Mouse (Mus musculus) megakaryocyte, embryonic 14.5 days (primary cell): ENCODE data around the gene Mfge8. TPM values are rescaled to one million over a fixed set of nuclear protein-coding genes. Genes with fewer than 3 reads are reported as not detected.

Experiments used
- H3K27me3 ChIP-seq: replicated peaks from 2 replicates; pipeline ENCODE3; 2012; ENCODE audit warnings: inconsistent platforms
- H3K36me3 ChIP-seq: replicated peaks from 2 replicates; pipeline ENCODE3; 2012; ENCODE audit warnings: low read length, inconsistent platforms, mixed read lengths
- H3K4me1 ChIP-seq: 2 replicates; pipeline ENCODE4 v1.6.1; 2012; ENCODE audit warnings: inconsistent platforms
- H3K4me3 ChIP-seq: replicated peaks from 2 replicates; pipeline ENCODE3; 2012; ENCODE audit warnings: moderate library complexity, mild to moderate bottlenecking, inconsistent platforms
- H3K9me3 ChIP-seq: 2 replicates; pipeline ENCODE4 v1.6.1; 2012; ENCODE audit warnings: inconsistent platforms
- FLI1 ChIP-seq: IDR thresholded peaks from 2 replicates; pipeline ENCODE4 v1.6.1; 2012; ENCODE audit warnings: low read length, inconsistent platforms, mixed read lengths
- GATA1 ChIP-seq: IDR thresholded peaks from 3 replicates; pipeline ENCODE4 v1.6.1; 2012; ENCODE audit warnings: mixed read lengths, low read length, inconsistent platforms, borderline replicate concordance
- polyA plus RNA-seq: library from polyadenylated mRNA; stranded (reverse); fragments of >175 nt; gene quantifications from 2 replicates; pipeline ENCODE4 v1.2.3, GENCODE M21; 2012; ENCODE audit warnings: low replicate concordance; ENCODE audit not compliant: insufficient read depth

Mfge8 gene
- polyA plus RNA-seq = 42.4 and 57.1 TPM in 2 replicates

DNA sequence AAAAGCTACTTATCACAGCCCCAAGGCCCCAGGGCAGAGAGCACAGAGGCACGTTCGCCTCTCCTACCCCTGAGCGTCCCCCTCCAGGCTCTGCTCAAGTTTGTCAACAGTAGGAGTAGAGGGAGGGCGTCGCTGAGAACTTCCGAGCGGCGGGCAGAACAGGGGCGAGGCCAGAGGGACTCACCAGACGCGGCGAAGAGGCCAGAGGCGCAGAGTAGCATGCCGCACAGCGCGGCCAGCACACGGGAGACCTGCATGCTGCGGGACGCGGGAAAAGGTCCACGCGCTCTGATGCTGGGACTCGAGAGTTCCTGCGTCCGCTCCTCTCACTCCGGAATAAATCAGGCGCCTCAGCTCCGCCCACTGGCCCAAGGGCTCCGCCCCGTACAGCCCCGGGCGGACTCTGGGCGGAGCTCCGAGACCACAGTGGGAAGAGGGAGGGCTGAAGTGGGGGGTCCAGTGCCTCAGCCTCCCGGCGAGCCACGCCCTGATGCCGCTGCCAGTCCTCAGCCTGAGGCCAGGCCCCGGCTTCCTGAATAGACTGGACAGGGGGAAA, at the start of gene Mfge8:
Gene Mfge8, minus strand, starts transcription at position 350 of the 556 bp plus-strand sequence.
- peak within 1 kb of the TSS; percentile 96 for H3K4me3 ChIP-seq
- H3K9me3 ChIP-seq = no peaks in the 10 kb centered on the region
- H3K27me3 ChIP-seq = peaks cover 44% of the 10 kb centered on the region
- peaks cover 32% of the 10 kb centered on the region for H3K4me1 ChIP-seq
- TF ChIP-seq GATA1 (no peak), FLI1 (no peak)
- peaks cover 3% of the 10 kb centered on the region for H3K36me3 ChIP-seq

GRCm38 (mm10) chr7:79194560-79195413, 45.9 kb upstream of the Mfge8 start:
- no peaks in the 10 kb centered on the region for H3K9me3 ChIP-seq
- peaks cover 47% of the 10 kb centered on the region for H3K27me3 ChIP-seq
- TF ChIP-seq GATA1 (no peak), FLI1 (no peak)
- H3K4me3 ChIP-seq = no peak overlapping the region
- peaks cover 21% of the 10 kb centered on the region for H3K4me1 ChIP-seq
- no peaks in the 10 kb centered on the region for H3K36me3 ChIP-seq

DNA sequence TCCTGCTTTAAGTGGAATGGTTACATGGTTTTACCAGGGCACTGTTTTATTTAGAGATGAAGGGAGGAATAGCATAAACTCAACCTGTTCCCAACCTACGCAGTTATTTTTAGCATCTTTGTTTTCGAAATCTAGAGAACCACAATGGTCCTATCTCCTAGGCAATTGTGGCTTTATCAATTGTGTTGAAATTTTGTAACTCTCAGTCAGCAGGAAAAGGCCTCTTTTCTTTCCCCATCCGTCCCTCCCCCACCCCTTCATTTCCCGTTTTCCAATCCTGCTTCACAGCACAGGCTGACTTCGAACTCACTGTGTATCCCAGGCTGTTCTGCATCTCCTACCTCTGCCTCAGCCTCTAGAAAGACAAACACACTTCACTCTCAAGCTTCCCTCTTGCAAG, 45.1 kb upstream of the Mfge8 start:
- Histone ChIP-seq H3K27me3 (peaks cover 49% of the 10 kb centered on the region), H3K9me3 (no peaks in the 10 kb centered on the region), H3K4me1 (peaks cover 21% of the 10 kb centered on the region), H3K36me3 (no peaks in the 10 kb centered on the region), H3K4me3 (no peak overlapping the region)
- TF ChIP-seq FLI1 (no peak), GATA1 (no peak)

GRCm38 (mm10) chr7:79191501-79191900, 42.6 kb upstream of the Mfge8 start:
- H3K4me3 ChIP-seq = no peak overlapping the region
- peaks cover 53% of the 10 kb centered on the region for H3K27me3 ChIP-seq

DNA sequence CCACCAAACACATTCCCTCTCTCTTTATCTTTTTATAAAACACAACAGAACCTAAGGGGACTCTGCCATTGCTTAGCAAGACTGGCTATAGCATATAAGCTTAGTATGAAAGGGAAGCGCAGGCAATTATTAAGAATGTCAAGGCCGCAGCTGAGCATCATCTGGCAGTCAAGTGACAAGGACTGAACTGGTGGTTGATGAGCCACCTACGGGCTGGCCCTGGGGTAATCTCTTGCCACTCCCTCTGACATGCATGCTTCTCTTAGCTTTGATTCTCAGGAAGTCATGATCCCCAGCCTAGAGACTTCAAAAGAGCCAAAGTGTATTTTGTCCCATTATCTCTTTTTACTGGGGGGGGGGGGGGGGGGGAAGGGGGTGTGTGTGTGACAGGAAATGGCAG, 41.7 kb upstream of the Mfge8 start:
- Histone ChIP-seq H3K36me3 (no peaks in the 10 kb centered on the region), H3K4me1 (peaks cover 21% of the 10 kb centered on the region), H3K9me3 (peaks cover 13% of the 10 kb centered on the region), H3K4me3 (no peak overlapping the region), H3K27me3 (peaks cover 50% of the 10 kb centered on the region)
- TF ChIP-seq FLI1 (no peak), GATA1 (no peak)

More at GRCm38 (mm10) chr7:79191501-79191900, 42.6 kb upstream of the Mfge8 start:
- Histone ChIP-seq H3K9me3 (peaks cover 13% of the 10 kb centered on the region), H3K36me3 (no peaks in the 10 kb centered on the region), H3K4me1 (peaks cover 21% of the 10 kb centered on the region)
- TF ChIP-seq GATA1 (no peak), FLI1 (no peak)

DNA sequence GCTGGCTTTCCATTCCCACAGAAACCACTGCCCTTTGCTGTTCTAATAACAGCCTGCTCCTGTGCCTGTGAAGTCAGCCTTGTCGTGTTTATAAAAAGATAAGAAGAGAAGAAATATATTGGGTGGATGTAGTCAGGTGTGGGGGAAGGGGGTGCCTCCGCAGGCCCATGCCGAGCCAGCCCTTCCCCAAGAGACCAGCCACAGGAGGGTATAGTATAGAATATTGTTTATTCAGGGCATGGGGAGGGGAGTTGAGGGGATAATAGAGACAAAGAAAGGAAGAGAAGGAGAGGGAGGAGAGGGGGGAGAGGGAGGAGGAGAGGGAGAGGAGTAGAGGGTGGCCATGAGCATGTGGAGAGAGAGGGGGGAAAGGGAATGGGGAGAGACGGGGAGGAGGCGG, 40.4 kb upstream of the Mfge8 start:
- no peak for TF ChIP-seq GATA1
- TF ChIP-seq FLI1 = no peak
- H3K27me3 ChIP-seq = peaks cover 44% of the 10 kb centered on the region

DNA sequence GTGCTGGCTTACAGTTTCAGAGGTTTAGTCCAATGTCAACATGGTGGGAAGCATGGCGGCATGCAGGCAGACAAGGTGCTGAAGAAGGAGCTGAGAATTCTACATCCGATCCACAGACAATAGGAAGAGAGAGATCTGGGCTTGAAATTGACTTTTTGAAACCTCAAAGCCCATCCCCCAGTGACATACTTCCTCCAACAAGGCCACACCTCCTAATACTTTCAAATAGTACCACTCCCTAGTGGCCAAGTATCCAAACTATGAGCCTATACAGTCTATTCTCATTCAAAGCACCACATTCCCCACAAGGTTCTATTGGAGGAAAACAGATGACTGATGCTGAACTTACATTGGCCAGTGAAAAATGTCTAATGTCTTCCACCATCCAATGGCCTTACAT, 38.7 kb upstream of the Mfge8 start:
- Histone ChIP-seq H3K9me3 (peaks cover 13% of the 10 kb centered on the region), H3K4me1 (peaks cover 19% of the 10 kb centered on the region), H3K27me3 (peaks cover 44% of the 10 kb centered on the region), H3K36me3 (no peaks in the 10 kb centered on the region), H3K4me3 (no peak overlapping the region)
- TF ChIP-seq GATA1 (no peak), FLI1 (no peak)

More for the DNA sequence above, 40.4 kb upstream of the Mfge8 start:
- Histone ChIP-seq H3K9me3 (peaks cover 13% of the 10 kb centered on the region), H3K4me1 (peaks cover 21% of the 10 kb centered on the region), H3K36me3 (no peaks in the 10 kb centered on the region), H3K4me3 (no peak overlapping the region)

GRCm38 (mm10) chr7:79183417-79183816, 34.6 kb upstream of the Mfge8 start:
- Histone ChIP-seq H3K4me1 (no peaks in the 10 kb centered on the region), H3K4me3 (no peak overlapping the region), H3K27me3 (peaks cover 19% of the 10 kb centered on the region), H3K9me3 (peaks cover 16% of the 10 kb centered on the region), H3K36me3 (no peaks in the 10 kb centered on the region)
- TF ChIP-seq FLI1 = no peak

- Histone ChIP-seq H3K27me3 (peaks cover 46% of the 10 kb centered on the region), H3K36me3 (no peaks in the 10 kb centered on the region), H3K4me3 (no peak overlapping the region), H3K9me3 (no peaks in the 10 kb centered on the region), H3K4me1 (no peaks in the 10 kb centered on the region; the same call in 1 of the 2 replicates)
- TF ChIP-seq GATA1 (no peak), FLI1 (no peak)
Measured at GRCm38 (mm10) chr7:79173800-79174199, 24.9 kb upstream of the Mfge8 start.

GRCm38 (mm10) chr7:79171782-79172181, 22.9 kb upstream of the Mfge8 start:
- no peak for TF ChIP-seq FLI1
- no peak for TF ChIP-seq GATA1
- Histone ChIP-seq H3K27me3 (peaks cover 44% of the 10 kb centered on the region), H3K9me3 (no peaks in the 10 kb centered on the region), H3K4me1 (no peaks in the 10 kb centered on the region; the same call in 1 of the 2 replicates), H3K36me3 (no peaks in the 10 kb centered on the region), H3K4me3 (no peak overlapping the region)
